Mouse (Mus musculus) right cerebral cortex, adult 18-20 months (tissue): Measurements from ENCODE around the gene Ccdc18.
"Not testable (repeated sequence)": the region's sequence is repeated elsewhere in the genome, so short reads cannot be mapped to it uniquely, and the experiment has no call there.

Source experiments
- DNase-seq: peaks from one replicate; pipeline ENCODE4 v3.0.0; 2022; ENCODE audit warnings: mixed read lengths

Ccdc18 gene

DNA sequence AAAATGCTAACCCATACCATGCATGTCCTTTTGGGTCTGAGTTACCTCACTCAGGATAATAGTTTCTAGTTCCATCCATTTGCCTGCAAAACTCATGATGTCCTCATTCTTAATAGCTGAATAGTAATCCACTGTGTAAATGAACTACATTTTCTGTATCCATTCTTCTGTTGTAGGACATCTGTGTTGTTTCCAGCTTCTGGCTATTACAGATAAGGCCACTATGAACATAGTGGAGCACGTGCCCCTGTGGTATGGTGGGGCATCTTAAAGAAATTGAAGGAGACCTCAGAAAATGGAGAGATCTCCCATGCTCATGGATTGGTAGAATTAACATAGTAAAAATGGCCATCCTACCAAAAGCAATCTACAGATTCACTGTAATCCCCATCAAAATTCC, 131.1 kb downstream of the Ccdc18 start:
- not testable (repeated sequence) for DNase-seq

GRCm38 (mm10) chr5:108266990-108267389, 134.3 kb downstream of the Ccdc18 start:
- DNase-seq = no peak

GRCm38 (mm10) chr5:108268127-108269062, 135.7 kb downstream of the Ccdc18 start, which contains the start of gene Dr1:
Gene Dr1, plus strand, starts transcription at chr5:108268897.
- peak; percentile 91 for DNase-seq

DNA sequence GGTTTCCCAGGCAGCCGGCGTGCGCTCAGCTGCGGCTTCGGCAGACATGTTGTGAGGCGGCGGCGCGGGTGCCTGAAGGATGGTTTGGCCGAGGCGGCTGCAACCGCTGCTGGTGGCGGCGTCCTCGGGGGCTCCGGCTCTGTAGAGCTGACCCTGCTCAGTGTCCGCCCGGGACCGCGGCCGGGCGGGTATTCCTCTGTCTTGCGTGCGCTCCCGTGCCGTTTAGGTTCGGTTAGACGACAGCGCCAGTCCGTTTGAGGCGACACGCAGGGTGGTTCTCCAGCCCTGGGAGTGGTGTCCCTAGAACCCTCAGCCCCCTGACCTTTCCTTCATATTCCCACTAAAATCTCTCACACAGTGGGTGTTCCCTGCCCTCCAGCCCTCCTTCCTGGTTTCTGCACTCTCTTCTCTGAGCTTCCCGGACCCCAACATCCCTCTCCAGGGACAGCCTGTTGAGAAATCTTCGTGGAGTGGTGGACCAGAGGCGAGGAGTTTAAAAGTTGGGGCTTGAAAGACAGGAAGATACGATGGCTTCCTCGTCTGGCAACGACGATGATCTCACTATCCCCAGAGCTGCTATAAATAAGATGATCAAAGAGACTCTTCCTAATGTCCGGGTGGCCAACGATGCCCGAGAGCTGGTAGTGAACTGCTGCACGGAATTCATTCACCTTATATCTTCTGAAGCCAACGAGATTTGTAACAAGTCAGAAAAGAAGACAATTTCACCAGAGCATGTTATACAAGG, 136.6 kb downstream of the Ccdc18 start:
- no peak for DNase-seq

DNA sequence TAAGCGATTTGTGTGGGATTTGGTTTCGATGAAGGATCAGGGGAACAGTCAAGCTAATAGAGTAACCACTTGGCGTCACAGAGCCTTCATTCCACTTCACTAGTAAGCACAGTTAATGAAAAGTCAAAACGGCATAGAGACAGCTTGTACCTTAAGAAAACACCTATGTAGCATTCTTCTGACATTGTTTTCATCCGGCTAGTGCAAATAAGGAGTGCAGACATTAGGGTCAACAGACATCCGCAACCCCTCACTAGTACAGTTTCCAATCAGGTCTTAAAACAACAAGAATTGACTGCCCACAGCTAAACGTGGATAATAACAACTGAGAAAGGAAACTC, 137.1 kb downstream of the Ccdc18 start:
- no peak for DNase-seq

DNA sequence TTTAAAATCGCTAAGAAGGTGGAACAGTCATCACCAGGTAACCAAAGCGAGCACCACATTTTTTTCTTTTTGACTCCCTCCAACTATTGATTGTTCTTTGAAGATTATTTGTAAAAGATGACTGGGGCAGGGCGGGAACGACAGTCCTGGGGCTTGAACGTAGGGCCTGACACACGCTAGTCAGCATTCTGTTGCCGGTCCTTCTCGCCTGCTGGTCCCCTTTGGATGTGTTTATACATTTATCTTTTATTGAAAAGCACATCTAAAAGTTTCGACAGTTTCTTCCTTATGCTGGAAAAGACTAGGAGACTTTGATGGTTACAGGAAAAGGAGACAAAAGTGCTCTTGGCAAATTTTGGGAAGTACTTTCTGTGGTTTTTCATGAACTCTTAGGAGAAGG, 137.7 kb downstream of the Ccdc18 start:
- no peak for DNase-seq

GRCm38 (mm10) chr5:108271345-108271744, 138.7 kb downstream of the Ccdc18 start:
- not testable (repeated sequence) for DNase-seq
